Mouse (Mus musculus): ENCODE measurements at regions not wholly inside any gene's neighbourhood (a gene's known extent, or its start where the extent isn't known, plus 50 kb on each side); places are given as distances from the start of the nearest gene placed in this dataset.

GRCm38 (mm10) chr2:167837596-167837995, 94.3 kb upstream of the Ptpn1 start:
- TF ChIP-seq GATA1 (IDR thresholded peaks at IDR 0.05; ENCODE audit: borderline replicate concordance, low read length) (no peak), FLI1 (IDR thresholded peaks at IDR 0.05; ENCODE audit: low read length) (no peak)

All from megakaryocyte, embryonic 14.5 days (primary cell).